Mouse (Mus musculus): ENCODE results near the gene Ccdc14.

GRCm38 (mm10) chr16:34681823-34682222 lies 8.6 kb upstream of the Ccdc14 start:
- TF ChIP-seq CTCF (IDR thresholded peaks at IDR 0.05; ENCODE audit: low read depth, low read length) (no peak), POLR2A (IDR thresholded peaks at IDR 0.05; ENCODE audit: insufficient read depth, low read length) (no peak)
